Mouse (Mus musculus) kidney, adult 2 months (tissue): ENCODE measurements at regions not wholly inside any gene's neighbourhood (a gene's known extent, or its start where the extent isn't known, plus 50 kb on each side); places are given as distances from the start of the nearest gene placed in this dataset.

Source experiments
- CTCF ChIP-seq: fragments of 200-500 bp; conservative IDR thresholded peaks from 2 replicates; pipeline ENCODE4 v1.5.1; 2011; ENCODE audit warnings: low read depth, mild to moderate bottlenecking, control low read depth, low read length, moderate library complexity, mixed read lengths; ENCODE audit not compliant: insufficient read depth, insufficient read length
- POLR2A ChIP-seq: fragments of 200-500 bp; IDR thresholded peaks from one replicate; pipeline ENCODE4 v1.6.1; 2011; ENCODE audit warnings: low read depth, low read length, control low read depth

- no peak for TF ChIP-seq POLR2A
- no peak for TF ChIP-seq CTCF
Observed at GRCm38 (mm10) chr2:124816814-124817213, 251.1 kb upstream of the Slc24a5 start.
